Mouse (Mus musculus) intestine, postnatal 0 days (tissue): ENCODE measurements around the gene Cep162. TPM values are rescaled to one million over a fixed set of nuclear protein-coding genes. Genes with fewer than 3 reads are reported as not detected.

Source experiments
- ATAC-seq: fragments of 200-750 bp; cut with Nextera tagmentation; 2 replicates; pipeline ENCODE4 v1.8.0; 2017; ENCODE audit warnings: mild to moderate bottlenecking, moderate TSS enrichment, moderate library complexity
- H3K27ac ChIP-seq: fragments of 300-500 bp; sonication (generic); 2 replicates; pipeline ENCODE4 v1.5.1; 2014; ENCODE audit warnings: mild to moderate bottlenecking, low read depth, low read length, moderate library complexity
- H3K27me3 ChIP-seq: fragments of 300-500 bp; sonication (generic); replicated peaks from 2 replicates; pipeline ENCODE4 v1.6.1; 2014; ENCODE audit warnings: low read length, mixed read lengths; ENCODE audit not compliant: control insufficient read depth, insufficient read depth
- H3K36me3 ChIP-seq: fragments of 300-500 bp; sonication (generic); 2 replicates; pipeline ENCODE4 v1.6.1; 2014; ENCODE audit warnings: mild to moderate bottlenecking, moderate library complexity; ENCODE audit not compliant: control insufficient read depth, insufficient read depth
- H3K4me1 ChIP-seq: fragments of 300-500 bp; sonication (generic); replicated peaks from 2 replicates; pipeline ENCODE4 v1.6.1; 2014; ENCODE audit warnings: antibody characterized with exemption, low read length, mixed read lengths; ENCODE audit not compliant: control insufficient read depth, insufficient read depth
- H3K4me2 ChIP-seq: fragments of 300-500 bp; sonication (generic); replicated peaks from 2 replicates; pipeline ENCODE4 v1.6.1; 2014; ENCODE audit warnings: low read depth, mild to moderate bottlenecking, moderate library complexity
- H3K4me3 ChIP-seq: fragments of 300-500 bp; sonication (generic); 2 replicates; pipeline ENCODE4 v1.5.1; 2014; ENCODE audit warnings: low read depth, low read length
- H3K9ac ChIP-seq: fragments of 300-500 bp; sonication (generic); 2 replicates; pipeline ENCODE4 v1.6.1; 2014; ENCODE audit warnings: mild to moderate bottlenecking, low read depth, low read length
- H3K9me3 ChIP-seq: fragments of 300-500 bp; sonication (generic); 2 replicates; pipeline ENCODE4 v1.6.1; 2016; ENCODE audit warnings: mixed run types; ENCODE audit not compliant: control insufficient read depth
- CTCF ChIP-seq: sonication (generic); IDR thresholded peaks from 2 replicates; pipeline ENCODE4 v1.5.1; 2016; ENCODE audit warnings: low read depth, mild to moderate bottlenecking, control low read depth, antibody characterized with exemption, moderate library complexity
- WGBS: fragments of 180-500 bp; shearing (Covaris S2); extraction: QIAGEN DNeasy Blood & Tissue Kit; methylation state at CpG from one replicate; pipeline ENCODE4 v1.1.7; 2014; 5-methylcytosine and 5-hydroxymethylcytosine counted together
- polyA plus RNA-seq: library from polyadenylated mRNA; unstranded; fragments of >200 nt; fragmentation: Nextera tagmentation; extraction: Ambion mirVana; gene quantifications from 2 replicates; pipeline ENCODE4 v1.2.1, GENCODE M21; 2015

Cep162 gene
- polyA plus RNA-seq, 1 experiment from 2014 or later: 1.8 TPM

DNA sequence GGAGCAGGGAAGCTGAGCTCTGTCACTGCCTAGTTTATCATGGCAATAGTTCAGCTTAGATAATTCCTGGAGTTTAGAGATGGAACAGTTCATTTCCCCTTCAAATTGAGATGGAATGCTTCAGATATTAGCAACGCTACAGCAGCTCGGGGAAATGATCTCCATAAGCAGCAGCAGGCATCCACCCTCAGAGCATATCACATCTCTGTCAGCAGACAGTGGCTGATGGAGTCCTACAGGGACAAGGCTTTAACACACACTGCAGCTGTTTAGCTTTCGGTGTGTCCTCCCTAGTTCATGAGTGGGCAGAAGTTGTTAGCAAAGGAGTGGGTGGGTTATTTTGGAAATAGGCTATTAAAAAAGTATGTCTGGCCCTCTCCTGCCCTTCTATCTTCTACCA lies 58.1 kb downstream of the Cep162 start:
- Histone ChIP-seq H3K27me3 (no peaks in the 10 kb centered on the region), H3K9me3 (no peaks in the 10 kb centered on the region), H3K36me3 (peaks cover 23% of the 10 kb centered on the region), H3K27ac (no peak overlapping the region), H3K4me2 (no peak overlapping the region), H3K4me3 (no peak overlapping the region), H3K4me1 (no peaks in the 10 kb centered on the region), H3K9ac (no peak overlapping the region)
- TF ChIP-seq CTCF: no peak
- ATAC-seq: no peak
- WGBS: 78% methylated on average over 3 of the region's 3 CpGs

DNA sequence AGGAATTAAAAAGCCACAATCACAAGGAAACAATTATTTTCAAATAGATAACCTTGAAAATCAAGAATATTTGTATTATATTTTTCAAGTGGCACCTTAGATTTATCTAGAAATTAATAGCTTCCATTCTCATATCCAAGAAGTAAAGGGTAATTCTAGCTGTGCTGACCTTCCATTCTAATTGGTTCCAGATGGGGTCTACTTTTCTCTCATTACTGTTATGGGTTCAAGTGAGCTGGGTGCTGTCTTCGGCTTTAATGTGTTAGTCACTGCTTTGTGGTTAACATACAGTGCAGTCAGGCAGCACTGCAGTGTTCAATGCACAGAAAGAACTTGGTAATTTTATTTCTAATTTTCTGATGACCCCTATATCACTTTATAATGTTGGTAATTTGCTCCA lies 61.6 kb downstream of the Cep162 start:
- Histone ChIP-seq H3K36me3 (peaks cover 29% of the 10 kb centered on the region), H3K4me3 (no peak overlapping the region), H3K27ac (no peak overlapping the region), H3K9me3 (no peaks in the 10 kb centered on the region), H3K9ac (no peak overlapping the region), H3K4me1 (no peaks in the 10 kb centered on the region), H3K27me3 (no peaks in the 10 kb centered on the region), H3K4me2 (no peak overlapping the region)
- no peak for TF ChIP-seq CTCF
- 86% methylated on average over 1 of the region's 1 CpGs for WGBS
- no peak for ATAC-seq

DNA sequence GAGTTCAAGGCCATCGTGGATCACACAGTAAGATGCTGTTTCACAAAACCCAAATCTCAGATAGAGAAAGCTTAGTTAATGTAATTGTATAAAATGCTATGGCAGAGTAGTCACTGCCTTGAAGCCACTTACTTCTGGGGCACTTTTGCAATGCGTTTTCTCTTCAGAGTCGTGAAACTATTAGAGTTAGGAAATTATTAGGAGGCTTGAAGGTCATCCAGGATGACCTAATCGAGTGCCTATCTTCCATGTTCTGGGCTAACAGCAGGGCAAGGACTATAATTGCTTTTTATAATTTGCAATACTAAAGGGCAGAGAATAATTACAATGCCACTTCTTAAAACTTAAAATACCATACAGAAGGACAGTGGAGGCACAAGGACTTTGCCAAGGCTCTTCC lies 68.0 kb downstream of the Cep162 start:
- H3K27ac ChIP-seq: no peak overlapping the region
- no peaks in the 10 kb centered on the region for H3K9me3 ChIP-seq
- 83% methylated on average over 4 of the region's 4 CpGs for WGBS
- peaks cover 18% of the 10 kb centered on the region for H3K36me3 ChIP-seq
- no peak overlapping the region for H3K4me3 ChIP-seq
- H3K27me3 ChIP-seq: no peaks in the 10 kb centered on the region
- H3K4me1 ChIP-seq: no peaks in the 10 kb centered on the region
- no peak for TF ChIP-seq CTCF
- no peak for ATAC-seq
- H3K9ac ChIP-seq: no peak overlapping the region
- H3K4me2 ChIP-seq: no peak overlapping the region

DNA sequence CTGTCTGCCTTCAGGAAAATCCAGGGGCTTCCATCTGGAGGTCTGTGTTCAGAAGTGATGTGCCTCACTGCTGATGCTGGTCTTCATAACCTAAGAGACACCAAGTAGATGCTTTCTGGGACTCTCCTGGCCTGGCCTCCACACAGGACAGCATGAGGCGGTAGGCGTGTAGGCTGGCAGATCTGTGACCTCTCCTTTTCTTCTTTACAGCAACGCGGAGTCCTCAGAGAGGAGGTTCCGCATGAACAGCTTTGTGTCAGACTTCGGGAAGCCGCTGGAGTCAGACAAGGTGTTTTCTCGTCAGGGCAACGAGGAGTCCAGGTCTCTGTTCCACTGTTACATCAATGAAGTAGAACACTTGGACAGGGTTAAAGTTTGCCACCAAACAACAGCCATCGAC lies 73.1 kb downstream of the Cep162 start:
- H3K4me2 ChIP-seq: no peak overlapping the region
- no peaks in the 10 kb centered on the region for H3K4me1 ChIP-seq
- ATAC-seq: no peak
- no peaks in the 10 kb centered on the region for H3K9me3 ChIP-seq
- TF ChIP-seq CTCF: no peak
- no peak overlapping the region for H3K9ac ChIP-seq
- no peaks in the 10 kb centered on the region for H3K36me3 ChIP-seq
- no peak overlapping the region for H3K4me3 ChIP-seq
- WGBS: 88% methylated on average over 10 of the region's 10 CpGs
- H3K27me3 ChIP-seq: no peaks in the 10 kb centered on the region
- H3K27ac ChIP-seq: no peak overlapping the region

DNA sequence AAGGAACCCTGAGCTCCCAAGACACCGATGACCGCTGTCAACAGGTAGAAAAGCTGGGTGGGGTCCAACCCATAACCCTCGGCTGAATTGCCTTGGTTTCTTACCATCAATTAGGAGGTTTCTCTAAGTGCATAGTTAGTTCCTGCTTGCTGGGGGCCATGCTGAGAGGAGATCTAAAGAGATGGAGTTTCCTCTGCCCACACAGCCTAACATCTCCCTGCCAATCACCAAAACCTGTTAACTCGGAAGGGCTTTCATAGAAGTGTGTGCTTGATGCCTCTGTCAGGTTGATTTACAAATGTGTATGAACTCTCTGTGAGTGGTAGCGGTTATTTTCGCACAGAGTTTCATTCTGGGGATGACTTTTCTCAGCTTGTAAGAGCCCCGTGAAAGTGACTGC lies 76.8 kb downstream of the Cep162 start:
- H3K9me3 ChIP-seq: no peaks in the 10 kb centered on the region
- 51% methylated on average over 7 of the region's 7 CpGs for WGBS
- H3K4me1 ChIP-seq: no peaks in the 10 kb centered on the region
- no peaks in the 10 kb centered on the region for H3K36me3 ChIP-seq
- TF ChIP-seq CTCF: no peak
- no peak for ATAC-seq
- no peaks in the 10 kb centered on the region for H3K27me3 ChIP-seq
- H3K4me2 ChIP-seq: no peak overlapping the region
- H3K9ac ChIP-seq: no peak overlapping the region
- H3K4me3 ChIP-seq: no peak overlapping the region
- no peak overlapping the region for H3K27ac ChIP-seq

DNA sequence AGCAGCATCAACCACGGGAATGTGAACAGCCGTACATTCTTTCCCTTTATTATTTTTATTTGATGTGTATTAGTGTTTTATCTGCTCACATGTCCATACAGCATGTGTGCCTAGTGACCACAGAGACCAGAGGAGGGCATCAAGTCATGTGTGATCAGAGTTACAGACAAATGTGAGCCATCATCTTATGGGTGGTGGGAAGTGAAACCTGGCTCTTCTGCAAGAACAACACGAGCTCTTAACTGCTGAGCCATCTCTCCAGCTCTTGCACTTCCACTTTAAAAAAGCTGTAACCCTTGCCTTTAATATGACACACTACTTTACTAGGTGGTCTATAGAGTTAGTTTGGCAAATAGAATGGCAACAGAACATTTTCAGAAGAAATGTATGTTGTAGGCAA lies 83.8 kb downstream of the Cep162 start:
- H3K36me3 ChIP-seq: no peaks in the 10 kb centered on the region
- ATAC-seq: no peak
- TF ChIP-seq CTCF: no peak
- no peaks in the 10 kb centered on the region for H3K9me3 ChIP-seq
- no peak overlapping the region for H3K9ac ChIP-seq
- no peaks in the 10 kb centered on the region for H3K27me3 ChIP-seq
- no peak overlapping the region for H3K27ac ChIP-seq
- WGBS: 75% methylated on average over 3 of the region's 3 CpGs
- no peak overlapping the region for H3K4me3 ChIP-seq
- H3K4me2 ChIP-seq: no peak overlapping the region
- H3K4me1 ChIP-seq: no peaks in the 10 kb centered on the region

DNA sequence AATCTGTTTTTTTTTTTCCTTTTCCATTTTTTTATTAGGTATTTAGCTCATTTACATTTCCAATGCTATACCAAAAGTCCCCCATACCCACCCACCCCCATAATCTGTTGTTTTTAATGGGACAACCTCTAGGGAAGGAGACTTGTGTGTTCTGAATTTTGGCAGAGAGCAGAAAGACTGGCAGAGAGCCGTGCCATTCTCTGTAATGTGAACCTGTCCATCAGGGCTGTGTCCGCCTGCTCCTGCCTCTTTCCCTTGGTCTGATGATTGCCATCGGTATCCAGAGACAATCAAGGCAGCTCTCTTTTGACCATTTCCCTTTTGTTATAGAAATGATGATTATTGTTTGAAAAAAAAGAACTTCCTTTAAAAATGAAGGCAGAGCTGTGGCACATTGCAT lies 84.4 kb downstream of the Cep162 start:
- Histone ChIP-seq H3K4me2 (no peak overlapping the region), H3K9me3 (no peaks in the 10 kb centered on the region), H3K4me3 (no peak overlapping the region), H3K36me3 (no peaks in the 10 kb centered on the region), H3K27me3 (no peaks in the 10 kb centered on the region), H3K9ac (no peak overlapping the region), H3K4me1 (no peaks in the 10 kb centered on the region), H3K27ac (no peak overlapping the region)
- no peak for TF ChIP-seq CTCF
- 79% methylated on average over 3 of the region's 3 CpGs for WGBS
- ATAC-seq: no peak
